Mouse (Mus musculus) frontal cortex, postnatal 14 days (tissue): ENCODE measurements around the gene Prr22.

Experiments used
- DNase-seq, 2 experiments: peaks; one replicate each; pipeline ENCODE4 v3.0.0; 2022; ENCODE audit warnings: low spot score in 2 of 2

Gene Prr22

GRCm38 (mm10) chr17:56761077-56761476, 9.0 kb upstream of the Prr22 start:
- no peak for DNase-seq

- DNase-seq = peak; percentile 61 to 79
These were observed 8.0 kb upstream of the Prr22 start for GRCm38 (mm10) chr17:56761991-56762410.

- peak; percentile 48 to 54 for DNase-seq
These were observed 7.0 kb upstream of the Prr22 start for GRCm38 (mm10) chr17:56762769-56763731.

- no peak for DNase-seq
These were observed 6.3 kb upstream of the Prr22 start for GRCm38 (mm10) chr17:56763741-56764250.

GRCm38 (mm10) chr17:56764474-56765354, 5.3 kb upstream of the Prr22 start, which contains the start of gene Dus3l:
Gene Dus3l (plus strand): TSS chr17:56764757.
- DNase-seq = peak; percentile 83 to 86

- peak in 1 of 2 experiments; percentile 37 for DNase-seq
These were observed 4.6 kb upstream of the Prr22 start for GRCm38 (mm10) chr17:56765431-56765830.

GRCm38 (mm10) chr17:56766631-56767405, 3.2 kb upstream of the Prr22 start:
- no peak for DNase-seq

- DNase-seq = no peak
These were observed 2.4 kb upstream of the Prr22 start for GRCm38 (mm10) chr17:56767531-56768135.

- no peak for DNase-seq
These were observed 1.1 kb upstream of the Prr22 start for GRCm38 (mm10) chr17:56768941-56769340.

- no peak for DNase-seq
These were observed 7.5 kb downstream of the Prr22 start for GRCm38 (mm10) chr17:56777568-56777967.

GRCm38 (mm10) chr17:56778779-56779362, 8.8 kb downstream of the Prr22 start:
- DNase-seq = no peak

GRCm38 (mm10) chr17:56780291-56780978, 10.4 kb downstream of the Prr22 start:
- no peak for DNase-seq

- no peak for DNase-seq
These were observed 18.8 kb downstream of the Prr22 start for GRCm38 (mm10) chr17:56788886-56789285.

GRCm38 (mm10) chr17:56789286-56789685, 19.2 kb downstream of the Prr22 start:
- no peak for DNase-seq

GRCm38 (mm10) chr17:56792588-56792987, 22.5 kb downstream of the Prr22 start:
- no peak for DNase-seq

- no peak for DNase-seq
These were observed 23.7 kb downstream of the Prr22 start for GRCm38 (mm10) chr17:56793614-56794319.

- DNase-seq = no peak
These were observed 29.2 kb downstream of the Prr22 start for GRCm38 (mm10) chr17:56799276-56799675.

GRCm38 (mm10) chr17:56802065-56802464, 32.0 kb downstream of the Prr22 start:
- DNase-seq = no peak

- no peak for DNase-seq
These were observed 34.9 kb downstream of the Prr22 start for GRCm38 (mm10) chr17:56804952-56805351.
